Mouse (Mus musculus) kidney, adult 10 weeks (tissue): Measurements from ENCODE around the gene Gm10392. TPM values are rescaled to one million over a fixed set of nuclear protein-coding genes. Genes with fewer than 3 reads are reported as not detected.

ENCODE experiments used
- polyA plus RNA-seq: library from polyadenylated mRNA; stranded (reverse); fragments of 350-450 nt; fragmentation: Illumina TruSeq; extraction: RNeasy Lipid Tissue Mini Kit (QIAGEN cat#74804); gene quantifications from one replicate; pipeline ENCODE4 v1.2.3, GENCODE M21; 2014; ENCODE audit warnings: low read depth, low replicate concordance

Gene Gm10392
- polyA plus RNA-seq = not detected

DNA sequence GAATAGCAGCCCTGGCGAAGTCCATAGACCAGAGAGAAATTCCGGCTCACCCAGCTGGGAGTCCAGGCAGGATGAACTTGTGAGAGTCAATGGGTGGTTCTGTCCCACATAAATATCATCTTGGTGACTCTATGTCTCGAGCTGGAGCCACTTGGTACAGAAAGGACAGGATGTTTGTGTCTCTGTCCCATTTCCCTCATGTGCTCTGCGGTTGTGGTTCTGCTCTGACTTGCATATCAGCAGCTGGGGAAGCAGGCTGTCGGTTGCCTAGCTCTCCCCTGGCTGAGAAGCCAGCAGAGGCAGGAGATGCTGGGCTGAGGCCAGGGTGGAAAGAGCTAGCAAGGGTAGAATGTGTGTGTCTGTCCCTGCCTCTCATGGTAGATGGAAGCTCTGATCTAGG is at the start of gene Gm10392:
Gene Gm10392 (minus strand): TSS at position 156 of the 400 bp plus-strand sequence.

DNA sequence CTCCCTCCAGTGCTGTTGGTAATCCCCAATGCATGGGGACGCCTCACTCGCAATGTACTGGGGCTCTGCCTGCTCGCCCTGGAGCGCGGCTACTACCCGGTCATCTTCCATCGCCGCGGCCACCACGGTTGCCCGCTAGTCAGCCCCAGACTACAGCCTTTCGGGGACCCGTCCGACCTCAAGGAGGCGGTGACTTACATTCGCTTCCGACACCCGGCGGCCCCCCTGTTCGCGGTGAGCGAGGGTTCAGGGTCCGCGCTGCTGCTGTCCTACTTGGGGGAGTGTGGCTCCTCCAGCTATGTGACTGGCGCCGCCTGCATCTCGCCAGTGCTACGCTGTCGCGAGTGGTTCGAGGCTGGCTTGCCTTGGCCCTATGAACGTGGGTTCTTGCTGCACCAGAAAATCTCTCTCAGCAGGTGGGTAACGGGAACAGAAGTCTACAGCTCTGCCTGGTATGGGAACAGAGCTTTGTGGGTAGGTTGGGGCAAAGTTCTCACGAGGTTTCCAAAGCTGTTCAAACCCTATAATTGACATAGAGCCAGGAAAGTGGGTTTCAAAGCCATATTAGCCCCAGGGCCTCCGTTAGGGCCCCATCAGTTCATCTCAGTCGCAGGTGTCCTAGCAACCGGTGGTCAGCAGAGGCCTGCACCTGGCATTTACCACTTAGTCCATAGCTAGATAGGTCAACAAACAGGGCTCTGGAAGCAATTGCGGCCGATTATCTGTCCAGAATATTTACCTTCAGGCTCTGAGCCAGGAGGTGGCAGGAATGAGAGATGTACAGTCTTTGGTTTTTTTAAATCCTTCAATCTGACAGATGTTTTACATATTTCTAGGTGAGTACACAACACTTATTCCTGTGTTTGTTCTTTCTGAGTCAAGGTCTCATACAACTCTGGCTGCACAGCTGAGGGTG is 3.1 kb downstream of the Gm10392 start, which contains the start of gene Trp53i13:
Gene Trp53i13 (minus strand): TSS at position 344 of the 916 bp plus-strand sequence.

GRCm38 (mm10) chr11:77514832-77515636 is 4.0 kb downstream of the Gm10392 start, which contains the start of gene Abhd15:
Abhd15 (plus strand) TSS chr11:77515121.

GRCm38 (mm10) chr11:77493512-77494343 is 25.3 kb downstream of the Gm10392 start, which contains the start of gene Git1:
Git1 (plus strand) TSS chr11:77493562.

GRCm38 (mm10) chr11:77489591-77490235 is 29.3 kb downstream of the Gm10392 start, which contains the start of gene Ankrd13b:
Ankrd13b (minus strand) TSS chr11:77489678.

Other genes starting within 250 kb of the Gm10392 start
- 0.36 TPM for gene Coro6, start 56.8 kb downstream of the Gm10392 start, polyA plus RNA-seq
- gene Ankrd13b, start 29.5 kb downstream of the Gm10392 start, polyA plus RNA-seq = 0.20 TPM
- gene Git1, start 25.6 kb downstream of the Gm10392 start, polyA plus RNA-seq = 0.40 TPM
- gene Abhd15, start 4.1 kb downstream of the Gm10392 start, polyA plus RNA-seq = 0.16 TPM
- not detected for gene Trp53i13, start 3.2 kb downstream of the Gm10392 start, polyA plus RNA-seq
- 57.1 TPM for gene Taok1, start 88.6 kb upstream of the Gm10392 start, polyA plus RNA-seq
- 70.6 TPM for gene Nufip2, start 167.0 kb upstream of the Gm10392 start, polyA plus RNA-seq
- gene Cryba1, start 206.1 kb upstream of the Gm10392 start, polyA plus RNA-seq = not detected
- gene Myo18a, start 244.0 kb upstream of the Gm10392 start, polyA plus RNA-seq = 33.1 TPM